Mouse (Mus musculus) megakaryocyte, embryonic 14.5 days (primary cell): ENCODE data around the gene Zbtb17.

Experiments used
- FLI1 ChIP-seq: IDR thresholded peaks from 2 replicates; pipeline ENCODE4 v1.6.1; 2012; ENCODE audit warnings: low read length, inconsistent platforms, mixed read lengths
- GATA1 ChIP-seq: IDR thresholded peaks from 3 replicates; pipeline ENCODE4 v1.6.1; 2012; ENCODE audit warnings: mixed read lengths, low read length, inconsistent platforms, borderline replicate concordance

- TF ChIP-seq GATA1 (no peak), FLI1 (no peak)
Measured at GRCm38 (mm10) chr4:141512145-141512544, 67.7 kb downstream of the Zbtb17 start.
